Comparison of ENCODE assay signal across 8 mouse cellular contexts in genomic region chr2:172939639-172940002, GRCm38 (mm10). TPM values are rescaled to one million over a fixed set of nuclear protein-coding genes. Genes with fewer than 3 reads are reported as not detected.
DNase-seq lines count a peak whose midpoint lies in the region; ATAC-seq and TF ChIP-seq lines count a peak whose summit lies in the region.

No protein-coding gene starts in this region.

- no peak for TF ChIP-seq CTCF in layer of hippocampus, adult 2 months (conservative IDR thresholded peaks at IDR 0.05)

- no peak for DNase-seq in layer of hippocampus, adult 2 months (ENCODE audit: low spot score in 2 of 2)
- no peak for DNase-seq in layer of hippocampus, adult 11-12 months (ENCODE audit: low spot score)
- peak; percentile 83 for DNase-seq in intestine, embryonic 14.5 days (ENCODE audit: low spot score)
- no peak for DNase-seq in frontal cortex, postnatal 25 days (ENCODE audit: low spot score in 2 of 2)
- no peak for DNase-seq in right cerebral cortex, postnatal 10 days (ENCODE audit: low spot score in 2 of 2)
- DNase-seq in gastrocnemius, postnatal 4 days (ENCODE audit: low spot score in 2 of 2) = no peak

- H3K4me2 ChIP-seq in embryonic facial prominence, embryonic 15.5 days (replicated peaks) = peak overlapping the region; percentile 98
- H3K4me2 ChIP-seq in intestine, embryonic 14.5 days (ENCODE audit: low read length) = peak overlapping the region; percentile 74
- H3K4me2 ChIP-seq in midbrain, embryonic 16.5 days (ENCODE audit: low read length) = peak overlapping the region; percentile 89

- H3K4me1 ChIP-seq in embryonic facial prominence, embryonic 15.5 days = peaks cover 65% of the 10 kb centered on the region
- peaks cover 37% of the 10 kb centered on the region for H3K4me1 ChIP-seq in intestine, embryonic 14.5 days (replicated peaks; ENCODE audit: control insufficient read depth, insufficient read depth, low read length)
- peaks cover 38% of the 10 kb centered on the region for H3K4me1 ChIP-seq in midbrain, embryonic 16.5 days (ENCODE audit: control insufficient read depth, insufficient read depth, low read length)

- WGBS in embryonic facial prominence, embryonic 15.5 days = 0% methylated on average over 26 of the region's 26 CpGs
- WGBS in intestine, embryonic 14.5 days = under 1% methylated on average over 25 of the region's 26 CpGs
- WGBS in midbrain, embryonic 16.5 days = under 1% methylated on average over 26 of the region's 26 CpGs

- H3K9me3 ChIP-seq in embryonic facial prominence, embryonic 15.5 days (replicated peaks) = no peaks in the 10 kb centered on the region
- no peaks in the 10 kb centered on the region for H3K9me3 ChIP-seq in intestine, embryonic 14.5 days (ENCODE audit: control insufficient read depth, low read length)
- H3K9me3 ChIP-seq in midbrain, embryonic 16.5 days (replicated peaks; ENCODE audit: control insufficient read depth, low read length, poor library complexity, severe bottlenecking) = no peaks in the 10 kb centered on the region

- H3K9ac ChIP-seq in embryonic facial prominence, embryonic 15.5 days = peak overlapping the region; percentile 65
- H3K9ac ChIP-seq in intestine, embryonic 14.5 days (ENCODE audit: low read length) = peak overlapping the region; percentile 57
- peak overlapping the region; percentile 53 for H3K9ac ChIP-seq in midbrain, embryonic 16.5 days (ENCODE audit: low read depth, low read length)

- ATAC-seq in embryonic facial prominence, embryonic 15.5 days (ENCODE audit: insufficient number of reproducible peaks, low FRiP score, low TSS enrichment, low read depth) = no peak
- peak; percentile 12 for ATAC-seq in intestine, embryonic 14.5 days (replicated peaks; ENCODE audit: low FRiP score, low TSS enrichment, low read depth)
- no peak for ATAC-seq in midbrain, embryonic 16.5 days

- H3K36me3 ChIP-seq in embryonic facial prominence, embryonic 15.5 days = no peaks in the 10 kb centered on the region
- H3K36me3 ChIP-seq in intestine, embryonic 14.5 days (ENCODE audit: control insufficient read depth, insufficient read depth, low read length) = no peaks in the 10 kb centered on the region
- no peaks in the 10 kb centered on the region for H3K36me3 ChIP-seq in midbrain, embryonic 16.5 days (ENCODE audit: control insufficient read depth, insufficient read depth, low read length)

- peak overlapping the region; percentile 6; the same call in 1 of the 2 replicates for H3K27ac ChIP-seq in layer of hippocampus, adult 2 months
- H3K27ac ChIP-seq in embryonic facial prominence, embryonic 15.5 days (replicated peaks) = peak overlapping the region; percentile 89
- peak overlapping the region; percentile 75 for H3K27ac ChIP-seq in intestine, embryonic 14.5 days (ENCODE audit: low read depth)
- H3K27ac ChIP-seq in midbrain, embryonic 16.5 days (ENCODE audit: low read length) = no peak overlapping the region

- peak overlapping the region; percentile 59 for H3K4me3 ChIP-seq in layer of hippocampus, adult 2 months
- H3K4me3 ChIP-seq in embryonic facial prominence, embryonic 15.5 days (replicated peaks) = peak overlapping the region; percentile 61
- H3K4me3 ChIP-seq in intestine, embryonic 14.5 days (ENCODE audit: low read depth, low read length) = peak overlapping the region; percentile 60
- H3K4me3 ChIP-seq in midbrain, embryonic 16.5 days (ENCODE audit: low read depth, low read length) = peak overlapping the region; percentile 46

- H3K27me3 ChIP-seq in embryonic facial prominence, embryonic 15.5 days = peaks cover 14% of the 10 kb centered on the region
- peaks cover 12% of the 10 kb centered on the region for H3K27me3 ChIP-seq in intestine, embryonic 14.5 days (replicated peaks; ENCODE audit: control insufficient read depth, insufficient read depth, low read length)
- peaks cover 70% of the 10 kb centered on the region for H3K27me3 ChIP-seq in midbrain, embryonic 16.5 days (ENCODE audit: control insufficient read depth, insufficient read depth, low read depth, low read length)

RNA-seq across cellular contexts. Expression of gene Bmp7, which starts 0.5 kb away (rescaled TPM):
- 1 to 10 TPM; 4.2 to 5.7 TPM for total RNA-seq in layer of hippocampus, adult 2 months (2021)
- 37.1 and 45.6 TPM in 2 replicates for polyA plus RNA-seq in embryonic facial prominence, embryonic 15.5 days (2015; fragmentation: Nextera tagmentation; extraction: Ambion mirVana)
- polyA plus RNA-seq in intestine, embryonic 14.5 days (2014; fragmentation: Nextera tagmentation; extraction: Ambion mirVana) = 18.0 and 20.8 TPM in 2 replicates
- 9.2 and 10.3 TPM in 2 replicates for polyA plus RNA-seq in midbrain, embryonic 16.5 days (2015; fragmentation: Nextera tagmentation; extraction: Ambion mirVana)
- total RNA-seq in gastrocnemius, postnatal 4 days (2021) = 1 to 10 TPM; 3.7 to 3.8 TPM

RNA-seq across cellular contexts. Expression of gene Spo11, which starts 37.9 kb away (rescaled TPM):
- under 1 TPM in 1 of 2 experiments, not detected in 1; 0.29 TPM for total RNA-seq in layer of hippocampus, adult 2 months (2021)
- polyA plus RNA-seq in embryonic facial prominence, embryonic 15.5 days (2015; fragmentation: Nextera tagmentation; extraction: Ambion mirVana) = 4.3 and 6.5 TPM in 2 replicates
- 0.04 TPM in 1 of 2 replicates, not detected in the other for polyA plus RNA-seq in intestine, embryonic 14.5 days (2014; fragmentation: Nextera tagmentation; extraction: Ambion mirVana)
- polyA plus RNA-seq in midbrain, embryonic 16.5 days (2015; fragmentation: Nextera tagmentation; extraction: Ambion mirVana) = 1.0 and 1.6 TPM in 2 replicates
- not detected for total RNA-seq in gastrocnemius, postnatal 4 days (2021)
